43 mouse cellular contexts compared by ENCODE assay signal in genomic region chr4:52473431-52473830, GRCm38 (mm10). TPM values are rescaled to one million over a fixed set of nuclear protein-coding genes. Genes with fewer than 3 reads are reported as not detected.
"Had no signal": no experiment of that assay in that cellular context is flagged by ENCODE, and none has a peak within 500 bp of the region (broad histone marks: within the 10 kb centered on the region; RNA-seq: fewer than 3 reads in every experiment).

No protein-coding gene starts in this region.

- H3K4me3 ChIP-seq: limb, embryonic 10.5 days; limb, embryonic 12.5 days; limb, embryonic 13.5 days; limb, embryonic 15.5 days; liver, embryonic 12.5 days; liver, embryonic 13.5 days; liver, embryonic 15.5 days; lung, embryonic 15.5 days; megakaryocyte, embryonic 14.5 days; midbrain, embryonic 10.5 days; midbrain, embryonic 12.5 days; midbrain, embryonic 13.5 days; midbrain, embryonic 15.5 days; myocyte; neural tube, embryonic 12.5 days had no signal

- H3K9me3 ChIP-seq: limb, embryonic 10.5 days; limb, embryonic 12.5 days; limb, embryonic 13.5 days; limb, embryonic 15.5 days; liver, embryonic 12.5 days; liver, embryonic 13.5 days; liver, embryonic 15.5 days; lung, embryonic 15.5 days; megakaryocyte, embryonic 14.5 days; midbrain, embryonic 10.5 days; midbrain, embryonic 12.5 days; midbrain, embryonic 13.5 days; midbrain, embryonic 15.5 days; neural tube, embryonic 12.5 days had no signal

- H3K27me3 ChIP-seq: limb, embryonic 12.5 days; limb, embryonic 13.5 days; limb, embryonic 15.5 days; liver, embryonic 12.5 days; liver, embryonic 13.5 days; liver, embryonic 15.5 days; lung, embryonic 15.5 days; megakaryocyte, embryonic 14.5 days; midbrain, embryonic 12.5 days; midbrain, embryonic 13.5 days; midbrain, embryonic 15.5 days; neural tube, embryonic 12.5 days had no signal

- DNase-seq: left cerebral cortex, postnatal 4 days; liver; liver, embryonic 13.5 days; liver, postnatal 0 days; lung, adult 18-20 months; lung, adult 2 months; lung, embryonic 14.5 days; lung, postnatal 10 days; lung, postnatal 14 days; lung, postnatal 36 days; lung, postnatal 4 days; midbrain, embryonic 14.5 days had no signal

- ATAC-seq: liver, embryonic 12.5 days; liver, postnatal 0 days; lung, postnatal 0 days; midbrain, embryonic 13.5 days; midbrain, embryonic 15.5 days; midbrain, embryonic 16.5 days had no signal

- H3K9ac ChIP-seq: limb, embryonic 12.5 days; limb, embryonic 13.5 days; limb, embryonic 15.5 days; liver, embryonic 12.5 days; liver, embryonic 13.5 days; liver, embryonic 14.5 days; liver, embryonic 15.5 days; liver, postnatal 0 days; lung, embryonic 14.5 days; lung, embryonic 15.5 days; midbrain, embryonic 12.5 days; midbrain, embryonic 13.5 days; midbrain, embryonic 15.5 days; neural tube, embryonic 12.5 days had no signal

- H3K4me1 ChIP-seq: limb, embryonic 10.5 days; limb, embryonic 12.5 days; limb, embryonic 13.5 days; limb, embryonic 15.5 days; liver, embryonic 12.5 days; liver, embryonic 13.5 days; liver, embryonic 15.5 days; lung, embryonic 15.5 days; midbrain, embryonic 10.5 days; midbrain, embryonic 12.5 days; midbrain, embryonic 13.5 days; midbrain, embryonic 15.5 days; neural tube, embryonic 12.5 days had no signal

- H3K27ac ChIP-seq: limb, embryonic 10.5 days; limb, embryonic 12.5 days; limb, embryonic 13.5 days; limb, embryonic 15.5 days; liver, embryonic 12.5 days; liver, embryonic 13.5 days; liver, embryonic 14.5 days; liver, embryonic 15.5 days; lung, embryonic 15.5 days; macrophage; midbrain, embryonic 10.5 days; midbrain, embryonic 12.5 days; midbrain, embryonic 13.5 days; midbrain, embryonic 15.5 days; neural tube, embryonic 12.5 days had no signal

- H3K4me2 ChIP-seq: limb, embryonic 12.5 days; limb, embryonic 13.5 days; limb, embryonic 15.5 days; liver, embryonic 11.5 days; liver, embryonic 12.5 days; liver, embryonic 13.5 days; liver, embryonic 15.5 days; lung, embryonic 14.5 days; lung, embryonic 15.5 days; midbrain, embryonic 11.5 days; midbrain, embryonic 12.5 days; midbrain, embryonic 13.5 days; midbrain, embryonic 15.5 days; neural tube, embryonic 12.5 days had no signal

RNA-seq across cellular contexts. Expression of gene Vma21-ps, which starts 23.6 kb away (rescaled TPM):
- total RNA-seq: left cerebral cortex, postnatal 10 days; left cerebral cortex, postnatal 14 days; left cerebral cortex, postnatal 25 days; left cerebral cortex, postnatal 36 days; left cerebral cortex, postnatal 4 days; liver, adult 2 months; megakaryocyte progenitor cell, adult 5-6 weeks; megakaryocyte, adult 5-6 weeks; midbrain, postnatal 0 days; monocyte, adult 5-6 weeks had no signal
- polyA plus RNA-seq: limb, embryonic 10.5 days; limb, embryonic 11.5 days; limb, embryonic 12.5 days; limb, embryonic 15.5 days; liver, embryonic 11.5 days; liver, embryonic 12.5 days; liver, postnatal 0 days; lung, adult 2 months; lung, embryonic 14.5 days; lung, postnatal 0 days; macrophage; midbrain, embryonic 10.5 days; midbrain, embryonic 11.5 days; midbrain, embryonic 12.5 days; midbrain, postnatal 0 days; neural tube, embryonic 11.5 days; neural tube, embryonic 12.5 days had no signal
